Mouse (Mus musculus) layer of hippocampus, adult 9-11 months (tissue): Measurements from ENCODE around the gene Gm20503.
A peak's percentile ranks its signal among the peaks of the same experiment; 100 is the strongest.

ENCODE experiments used
- DNase-seq: peaks from one replicate; pipeline ENCODE4 v3.0.0; 2022

The Gm20503 gene

GRCm38 (mm10) chr4:59009186-59009585 is 6.2 kb downstream of the Gm20503 start:
- no peak for DNase-seq

DNA sequence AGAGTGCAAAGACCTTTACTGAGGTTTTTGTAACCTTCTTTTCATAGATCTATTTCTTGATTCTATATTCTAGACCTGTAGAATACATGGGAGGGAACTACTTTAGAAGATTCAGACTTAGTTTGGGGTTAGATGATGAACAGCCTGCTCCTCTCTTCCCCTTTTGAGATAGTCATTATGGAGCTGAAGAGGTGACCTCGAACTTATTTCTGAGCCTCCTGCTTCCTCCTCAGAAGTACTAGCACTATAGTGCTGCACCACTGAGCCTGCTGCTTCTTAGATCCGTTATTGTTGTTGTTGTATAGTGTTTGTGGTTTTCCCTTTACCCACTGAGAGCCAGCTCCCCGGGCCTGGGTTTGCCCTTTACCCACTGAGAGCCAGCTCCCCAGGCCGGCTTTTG is 6.7 kb downstream of the Gm20503 start:
- no peak for DNase-seq

- no peak for DNase-seq
Measured at GRCm38 (mm10) chr4:59011446-59011845, 8.4 kb downstream of the Gm20503 start.

GRCm38 (mm10) chr4:59015181-59015580 is 12.2 kb downstream of the Gm20503 start:
- DNase-seq, result no peak

- no peak for DNase-seq
Measured at GRCm38 (mm10) chr4:59016922-59017321, 13.9 kb downstream of the Gm20503 start.

GRCm38 (mm10) chr4:59034325-59034917 is 31.4 kb downstream of the Gm20503 start:
- no peak for DNase-seq

GRCm38 (mm10) chr4:59034918-59035785 is 32.1 kb downstream of the Gm20503 start, which contains the start of gene Gng10:
Gene Gng10, plus strand, starts transcription at chr4:59035088.
- DNase-seq, result peak; percentile 52

DNA sequence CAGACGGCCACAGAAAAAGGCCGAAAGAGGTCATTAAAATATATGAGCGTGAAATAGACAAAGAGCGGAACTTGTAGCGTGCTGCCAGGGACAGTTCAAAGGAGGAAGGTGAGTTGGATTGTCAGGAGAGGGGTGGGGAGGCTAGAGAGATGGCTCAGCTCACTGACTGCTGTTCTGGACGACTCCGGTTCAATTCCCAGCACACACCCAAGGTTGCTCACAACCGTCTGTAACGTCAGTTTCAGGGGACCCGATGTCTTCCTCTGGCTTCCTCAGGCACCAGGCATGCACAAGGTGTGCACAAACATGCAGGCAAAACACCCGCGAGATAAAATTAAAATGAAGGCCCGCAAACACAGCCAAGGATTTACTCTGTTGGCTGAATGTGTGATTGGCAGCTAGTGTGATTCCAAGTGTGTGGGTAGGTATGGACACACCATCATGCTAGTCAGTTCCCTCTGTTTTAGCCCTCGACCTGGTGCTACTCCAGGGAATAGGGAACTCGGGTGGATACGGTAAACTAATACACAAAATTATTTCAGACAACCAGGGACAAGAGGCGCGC is 32.9 kb downstream of the Gm20503 start:
- DNase-seq, result no peak

DNA sequence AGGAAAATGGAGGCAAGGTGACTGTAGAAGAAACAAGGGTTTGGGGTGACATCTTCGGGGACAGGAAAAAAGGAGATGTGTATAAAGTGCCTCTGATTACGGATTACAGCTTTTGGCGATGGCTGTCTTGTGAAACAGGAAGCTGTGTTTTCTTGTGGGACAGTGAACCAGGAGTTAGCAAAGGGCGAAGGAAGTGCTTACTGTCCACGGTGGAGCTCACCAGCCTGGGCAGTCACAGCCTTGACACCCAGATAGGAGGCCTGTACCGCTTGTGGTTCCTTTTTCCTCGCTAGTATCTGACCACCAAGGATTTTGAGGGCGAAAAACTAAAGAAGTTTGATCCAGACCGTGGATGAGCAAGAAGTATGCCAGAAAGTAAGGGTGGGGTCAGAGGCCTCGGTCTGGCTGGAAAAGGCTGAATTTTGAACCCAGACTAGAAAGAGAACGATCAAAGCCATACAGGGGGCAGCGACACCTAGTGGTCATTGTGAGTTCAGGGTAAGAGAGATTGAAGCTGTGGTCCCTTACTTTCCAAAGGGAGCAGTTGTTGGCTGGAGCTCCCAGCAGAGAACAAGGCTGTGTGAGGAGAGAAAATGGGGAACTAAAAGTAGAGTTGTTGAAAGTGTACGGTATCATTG is 33.6 kb downstream of the Gm20503 start:
- DNase-seq, result peak; percentile 63

DNA sequence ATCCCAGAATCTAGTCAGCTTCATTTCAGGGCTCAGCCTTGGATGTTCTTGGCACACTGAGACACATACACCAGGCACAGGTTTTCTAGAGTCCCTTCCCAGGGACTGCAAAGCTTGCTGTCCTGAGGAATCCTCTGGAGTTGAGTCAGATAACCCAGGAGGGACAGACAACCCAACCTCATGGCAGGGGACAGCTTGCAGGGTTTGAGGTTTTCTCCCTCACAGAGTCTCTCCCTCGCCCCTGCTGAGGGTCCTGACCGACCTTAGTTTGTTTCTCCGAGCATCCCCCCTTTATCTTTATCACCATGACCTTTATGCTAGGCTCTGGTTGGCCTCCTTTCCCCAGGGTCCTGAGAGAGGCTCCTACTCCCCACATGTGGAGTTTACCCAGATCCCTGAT is 34.5 kb downstream of the Gm20503 start:
- DNase-seq, result no peak

- DNase-seq, result no peak
Measured at GRCm38 (mm10) chr4:59040397-59041287, 37.6 kb downstream of the Gm20503 start.

GRCm38 (mm10) chr4:59043074-59043473 is 40.1 kb downstream of the Gm20503 start:
- DNase-seq, result peak; percentile 65

GRCm38 (mm10) chr4:59043891-59044290 is 40.9 kb downstream of the Gm20503 start:
- no peak for DNase-seq

GRCm38 (mm10) chr4:59047222-59047621 is 44.2 kb downstream of the Gm20503 start:
- no peak for DNase-seq

DNA sequence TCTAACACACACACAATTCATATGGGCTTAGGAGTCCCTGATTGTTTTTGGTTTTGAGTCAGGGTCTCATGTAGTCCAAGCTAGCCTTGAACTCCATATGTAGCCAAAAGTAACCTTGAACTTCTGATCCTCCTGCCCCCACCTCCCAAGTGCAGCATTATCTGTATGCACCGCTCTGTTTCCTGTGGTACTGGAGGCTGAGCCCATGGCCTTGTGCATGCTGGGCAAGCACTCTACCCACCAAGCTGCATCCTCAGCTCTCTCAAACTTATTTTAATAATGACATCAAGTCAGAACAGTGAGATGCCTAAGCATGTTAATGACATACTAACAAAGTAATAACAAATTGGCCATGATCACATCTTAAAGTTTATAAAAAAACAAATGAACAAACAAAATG is 48.1 kb downstream of the Gm20503 start:
- DNase-seq, result no peak

DNA sequence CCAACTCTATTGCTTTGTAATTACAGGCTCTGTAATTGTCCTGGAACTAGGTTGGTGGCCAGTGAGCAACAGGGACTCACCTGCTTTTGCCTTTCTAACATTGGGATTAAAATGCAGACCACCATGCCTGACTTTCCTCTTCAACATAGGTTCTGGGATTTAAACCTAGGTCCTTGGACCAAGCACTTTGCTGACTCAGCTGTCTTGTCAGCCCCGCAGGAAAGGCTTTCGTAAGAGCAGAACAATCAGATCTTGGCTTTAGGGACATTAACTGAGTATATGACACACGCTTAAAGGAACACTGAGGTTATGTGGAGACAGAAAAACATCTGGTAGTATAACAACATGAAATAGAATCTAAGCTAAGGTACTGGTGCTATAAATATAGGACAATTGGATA is 54.9 kb downstream of the Gm20503 start:
- DNase-seq, result no peak

DNA sequence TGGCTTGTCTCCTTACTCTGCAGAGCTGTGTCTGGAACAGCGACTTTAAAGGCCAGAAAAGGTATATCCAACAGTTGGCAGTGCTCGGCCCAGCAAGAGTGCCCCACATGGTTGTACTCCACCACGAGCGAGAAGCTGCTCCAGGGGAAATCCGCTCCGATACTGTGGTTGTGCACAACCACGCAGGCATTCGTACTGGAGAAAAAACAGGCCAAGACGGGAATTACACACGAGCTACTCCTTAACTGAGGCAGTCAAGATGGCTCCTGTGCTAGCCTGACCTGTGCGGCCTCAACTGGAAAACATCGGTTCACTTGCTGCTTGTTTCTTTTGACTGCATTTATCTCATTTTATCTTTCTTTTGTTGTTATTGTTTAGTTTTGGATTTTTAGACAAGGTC is 59.5 kb downstream of the Gm20503 start:
- DNase-seq, result no peak

DNA sequence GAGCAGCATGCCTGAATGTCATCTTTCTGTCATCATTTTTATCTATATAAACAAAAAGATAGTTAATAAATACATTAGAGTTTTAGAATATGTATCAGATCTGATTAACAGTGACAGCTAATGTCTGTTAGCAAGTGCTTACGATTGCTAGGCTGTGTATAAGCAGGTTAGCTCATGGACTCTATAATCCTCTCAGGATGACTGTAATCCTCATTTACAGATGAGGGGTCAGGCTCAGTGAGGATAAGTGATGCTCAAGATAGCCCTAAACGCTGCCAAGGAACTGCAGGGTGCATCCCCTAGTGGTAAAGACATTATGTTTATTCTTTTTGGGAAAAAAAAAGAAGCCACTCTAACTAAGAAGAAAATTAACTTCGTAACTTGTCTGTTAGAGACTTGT is 66.3 kb downstream of the Gm20503 start:
- no peak for DNase-seq

DNA sequence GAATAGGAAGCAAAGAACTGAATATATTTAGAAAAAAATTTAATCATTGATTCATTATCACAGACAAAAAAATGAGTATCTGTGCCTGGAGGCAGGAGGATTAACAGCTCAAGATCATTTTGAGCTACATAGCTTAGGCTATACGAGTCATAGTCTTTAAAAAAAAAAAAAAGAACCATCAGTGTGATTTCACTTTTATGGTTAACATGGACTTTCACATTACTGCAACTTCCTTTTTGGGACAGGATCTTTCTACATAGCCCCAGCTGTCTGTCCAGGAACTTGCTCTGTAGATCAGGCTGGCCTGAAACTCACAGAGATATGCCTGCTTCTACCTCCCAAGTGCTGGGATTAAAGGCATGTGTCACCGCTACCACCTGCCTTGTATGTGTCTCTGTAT is 80.4 kb downstream of the Gm20503 start:
- no peak for DNase-seq

- DNase-seq, result no peak
Measured at GRCm38 (mm10) chr4:59089391-59089790, 86.4 kb downstream of the Gm20503 start.
